In genomic region chr7:71311411-71311810, GRCm38 (mm10) we compare ENCODE assay signal across 10 mouse cellular contexts. TPM values are rescaled to one million over a fixed set of nuclear protein-coding genes. Genes with fewer than 3 reads are reported as not detected.
DNase-seq lines count a peak whose midpoint lies in the region; ATAC-seq and TF ChIP-seq lines count a peak whose summit lies in the region.
"Had no signal": no experiment of that assay in that cellular context is flagged by ENCODE, and none has a peak within 500 bp of the region (broad histone marks: within the 10 kb centered on the region; RNA-seq: fewer than 3 reads in every experiment).

No protein-coding gene starts in this region.

- H3K9ac ChIP-seq in kidney, embryonic 16.5 days (replicated peaks; ENCODE audit: low read length), result no peak overlapping the region
- no peak overlapping the region for H3K9ac ChIP-seq in midbrain, embryonic 11.5 days (ENCODE audit: low read length)
- H3K9ac ChIP-seq in hindbrain, postnatal 0 days (replicated peaks; ENCODE audit: low read length), result no peak overlapping the region

- no peak for TF ChIP-seq CTCF in gastrocnemius, adult 2 months (IDR thresholded peaks at IDR 0.05)
- TF ChIP-seq CTCF in left cerebral cortex, adult 2 months (IDR thresholded peaks at IDR 0.05), result no peak
- no peak for TF ChIP-seq CTCF in hindbrain, postnatal 0 days (IDR thresholded peaks at IDR 0.05; ENCODE audit: low read depth)

- intact Hi-C loops in gastrocnemius, adult 2 months (cut with DNase I), result no loop called here
- intact Hi-C loops in left cerebral cortex, adult 2 months (cut with DNase I), result no loop called here

- peak overlapping the region; percentile 59; the same call in 1 of the 2 replicates for H3K27ac ChIP-seq in gastrocnemius, adult 2 months
- peak overlapping the region; percentile 71 for H3K27ac ChIP-seq in kidney, embryonic 16.5 days (ENCODE audit: low read length)
- H3K27ac ChIP-seq in left cerebral cortex, adult 2 months, result no peak overlapping the region
- no peak overlapping the region for H3K27ac ChIP-seq in midbrain, embryonic 11.5 days (ENCODE audit: low read depth, low read length)
- H3K27ac ChIP-seq in hindbrain, postnatal 0 days, result no peak overlapping the region

- ATAC-seq in kidney, embryonic 16.5 days (ENCODE audit: low FRiP score, low TSS enrichment), result peak; percentile 82
- no peak for ATAC-seq in midbrain, embryonic 11.5 days (ENCODE audit: low FRiP score)
- ATAC-seq in hindbrain, postnatal 0 days, result no peak

- H3K9me3 ChIP-seq in kidney, embryonic 16.5 days (ENCODE audit: low read length), result no peaks in the 10 kb centered on the region
- no peaks in the 10 kb centered on the region for H3K9me3 ChIP-seq in midbrain, embryonic 11.5 days (ENCODE audit: control insufficient read depth, low read length)
- H3K9me3 ChIP-seq in hindbrain, postnatal 0 days (ENCODE audit: low read length), result no peaks in the 10 kb centered on the region

- 23% methylated on average over 11 of the region's 11 CpGs for WGBS in kidney, embryonic 16.5 days
- WGBS in midbrain, embryonic 11.5 days, result 75% methylated on average over 11 of the region's 11 CpGs
- WGBS in hindbrain, postnatal 0 days, result 62% methylated on average over 11 of the region's 11 CpGs

- no peak overlapping the region for H3K4me2 ChIP-seq in kidney, embryonic 16.5 days (replicated peaks; ENCODE audit: low read depth, low read length)
- H3K4me2 ChIP-seq in midbrain, embryonic 11.5 days, result no peak overlapping the region
- no peak overlapping the region for H3K4me2 ChIP-seq in hindbrain, postnatal 0 days (ENCODE audit: low read depth, low read length)

- no peaks in the 10 kb centered on the region for H3K36me3 ChIP-seq in kidney, embryonic 16.5 days (ENCODE audit: insufficient read depth, low read length)
- no peaks in the 10 kb centered on the region for H3K36me3 ChIP-seq in midbrain, embryonic 11.5 days (ENCODE audit: control insufficient read depth, insufficient read depth, low read length)
- no peaks in the 10 kb centered on the region for H3K36me3 ChIP-seq in hindbrain, postnatal 0 days (ENCODE audit: insufficient read depth, low read length)

- no peak overlapping the region for H3K4me3 ChIP-seq in gastrocnemius, adult 2 months
- no peak overlapping the region for H3K4me3 ChIP-seq in kidney, embryonic 16.5 days (ENCODE audit: low read length)
- no peak overlapping the region for H3K4me3 ChIP-seq in left cerebral cortex, adult 2 months
- H3K4me3 ChIP-seq in midbrain, embryonic 11.5 days (ENCODE audit: low read depth, low read length), result no peak overlapping the region
- no peak overlapping the region for H3K4me3 ChIP-seq in hindbrain, postnatal 0 days (ENCODE audit: low read length)
- H3K4me3 ChIP-seq: erythroblast, embryonic 14.5 days had no signal

- H3K4me1 ChIP-seq in kidney, embryonic 16.5 days (ENCODE audit: insufficient read depth, low read length), result peaks cover 13% of the 10 kb centered on the region; the same call in 1 of the 2 replicates
- no peaks in the 10 kb centered on the region for H3K4me1 ChIP-seq in midbrain, embryonic 11.5 days (ENCODE audit: control insufficient read depth, insufficient read depth, low read length)
- H3K4me1 ChIP-seq in hindbrain, postnatal 0 days (ENCODE audit: insufficient read depth, low read length), result no peaks in the 10 kb centered on the region

- no peaks in the 10 kb centered on the region for H3K27me3 ChIP-seq in kidney, embryonic 16.5 days (ENCODE audit: insufficient read depth, low read length)
- no peaks in the 10 kb centered on the region for H3K27me3 ChIP-seq in midbrain, embryonic 11.5 days (ENCODE audit: control insufficient read depth, insufficient read depth, low read length)
- no peaks in the 10 kb centered on the region for H3K27me3 ChIP-seq in hindbrain, postnatal 0 days (ENCODE audit: insufficient read depth, low read length)

- peak; percentile 21 for DNase-seq in gastrocnemius, adult 2 months
- no peak for DNase-seq in gastrocnemius, postnatal 4 days (ENCODE audit: low spot score in 2 of 2)
- peak; percentile 66 to 83 for DNase-seq in heart, adult 9 months (ENCODE audit: low spot score in 2 of 2)
- peak; percentile 41 to 77 for DNase-seq in lung, postnatal 4 days
- DNase-seq in left cerebral cortex, adult 2 months (ENCODE audit: extremely low spot score in 1 of 2, low spot score in 2 of 2), result no peak
- no peak for DNase-seq in midbrain, embryonic 11.5 days (ENCODE audit: low spot score, missing footprints)
- no peak for DNase-seq in hindbrain, postnatal 0 days (ENCODE audit: low spot score)

RNA-seq across cellular contexts. Expression of gene Gm10295, which starts 39.9 kb away (rescaled TPM):
- not detected for total RNA-seq in gastrocnemius, adult 2 months (2021)
- total RNA-seq in gastrocnemius, postnatal 4 days (2021), result not detected
- not detected in 2 replicates for polyA plus RNA-seq in kidney, embryonic 16.5 days (2015; fragmentation: Nextera tagmentation; extraction: Ambion mirVana)
- total RNA-seq in left cerebral cortex, adult 2 months (2021), result not detected
- 0.07 TPM in 1 of 2 replicates, not detected in the other for polyA plus RNA-seq in midbrain, embryonic 11.5 days (2014; fragmentation: Nextera tagmentation; extraction: Ambion mirVana)
- not detected in 2 replicates for total RNA-seq in hindbrain, postnatal 0 days (2014; rRNA removed)
- not detected in 2 replicates for polyA plus RNA-seq in hindbrain, postnatal 0 days (2015; fragmentation: Nextera tagmentation; extraction: Ambion mirVana)
- polyA plus RNA-seq: erythroblast, embryonic 14.5 days; limb, embryonic 11.5 days had no signal

Comparison
In these comparisons a context has a peak if more than half of its experiments do, and no peak if none do; other contexts are left out.
1. DNase-seq: peak in gastrocnemius, adult 2 months (single experiment), heart, adult 9 months (2 of 2) and lung, postnatal 4 days (2 of 2); none in gastrocnemius, postnatal 4 days (0 of 2), left cerebral cortex, adult 2 months (0 of 2), midbrain, embryonic 11.5 days (single experiment) and hindbrain, postnatal 0 days (single experiment).
2. H3K27ac ChIP-seq: peak in gastrocnemius, adult 2 months (single experiment) and kidney, embryonic 16.5 days (single experiment); none in left cerebral cortex, adult 2 months (single experiment), midbrain, embryonic 11.5 days (single experiment) and hindbrain, postnatal 0 days (single experiment).